21 mouse cellular contexts compared by ENCODE assay signal in genomic region chr6:32717860-32718259, GRCm38 (mm10).
A peak's percentile ranks its signal among the peaks of the same experiment; 100 is the strongest.
DNase-seq lines count a peak whose midpoint lies in the region; ATAC-seq lines count a peak whose summit lies in the region.
"Had no signal": no experiment of that assay in that cellular context is flagged by ENCODE, and none has a peak within 500 bp of the region (broad histone marks: within the 10 kb centered on the region; RNA-seq: fewer than 3 reads in every experiment).

No protein-coding gene starts in this region.

- H3K4me3 ChIP-seq in embryonic facial prominence, embryonic 10.5 days, result no peak overlapping the region
- H3K4me3 ChIP-seq: embryonic facial prominence, embryonic 15.5 days; heart, adult 2 months; hindbrain, embryonic 15.5 days; limb, embryonic 13.5 days; midbrain, embryonic 15.5 days had no signal

- DNase-seq in heart, adult 18-20 months, result peak; percentile 4 to 38
- DNase-seq in heart, postnatal 25 days (ENCODE audit: low spot score), result no peak
- peak; percentile 11 for DNase-seq in lung, postnatal 36 days
- no peak for DNase-seq in lung, postnatal 25 days (ENCODE audit: low spot score)
- no peak for DNase-seq in gastrocnemius, postnatal 14 days
- DNase-seq in embryonic facial prominence, embryonic 10.5 days (ENCODE audit: low spot score), result no peak
- DNase-seq: adrenal gland, postnatal 10 days; B cell, adult 2 months; cerebellum, adult 2 months; cerebellum, postnatal 25 days; heart, postnatal 36 days; kidney, postnatal 4 days; lung, postnatal 10 days had no signal

- peak; percentile 96 for ATAC-seq in common myeloid progenitor, adult 5-6 weeks (replicated peaks; ENCODE audit: low read depth, poor library complexity, severe bottlenecking)
- ATAC-seq: forebrain, embryonic 14.5 days; midbrain, embryonic 15.5 days had no signal

- no peaks in the 10 kb centered on the region for H3K36me3 ChIP-seq in embryonic facial prominence, embryonic 10.5 days (replicated peaks)
- H3K36me3 ChIP-seq: embryonic facial prominence, embryonic 15.5 days; hindbrain, embryonic 15.5 days; limb, embryonic 13.5 days; midbrain, embryonic 15.5 days had no signal

- 73% methylated on average over 5 of the region's 5 CpGs for WGBS in embryonic facial prominence, embryonic 10.5 days

- no peaks in the 10 kb centered on the region for H3K27me3 ChIP-seq in embryonic facial prominence, embryonic 10.5 days (replicated peaks; ENCODE audit: low read depth, poor library complexity, severe bottlenecking)
- H3K27me3 ChIP-seq: embryonic facial prominence, embryonic 15.5 days; hindbrain, embryonic 15.5 days; limb, embryonic 13.5 days; midbrain, embryonic 15.5 days had no signal

- intact Hi-C loops in heart, postnatal 25 days (cut with DNase I), result no loop called here
- intact Hi-C loops in gastrocnemius, postnatal 14 days (cut with DNase I; ENCODE audit: low total_unique reads), result no loop called here

- no peaks in the 10 kb centered on the region for H3K9me3 ChIP-seq in embryonic facial prominence, embryonic 10.5 days
- H3K9me3 ChIP-seq: embryonic facial prominence, embryonic 15.5 days; hindbrain, embryonic 15.5 days; limb, embryonic 13.5 days; midbrain, embryonic 15.5 days had no signal

- no peaks in the 10 kb centered on the region for H3K4me1 ChIP-seq in embryonic facial prominence, embryonic 10.5 days
- H3K4me1 ChIP-seq: embryonic facial prominence, embryonic 15.5 days; limb, embryonic 13.5 days; midbrain, embryonic 15.5 days had no signal

- no peak overlapping the region for H3K27ac ChIP-seq in embryonic facial prominence, embryonic 10.5 days (replicated peaks)
- H3K27ac ChIP-seq: embryonic facial prominence, embryonic 15.5 days; heart, adult 2 months; hindbrain, embryonic 15.5 days; limb, embryonic 13.5 days; midbrain, embryonic 15.5 days; stomach, postnatal 0 days had no signal

Comparison
In these comparisons a context has a peak if more than half of its experiments do, and no peak if none do; other contexts are left out.
1. DNase-seq: peak in heart, adult 18-20 months (2 of 2) and lung, postnatal 36 days (single experiment); none in heart, postnatal 25 days (single experiment), lung, postnatal 25 days (single experiment), gastrocnemius, postnatal 14 days (single experiment) and embryonic facial prominence, embryonic 10.5 days (single experiment).